Mouse (Mus musculus) central nervous system, embryonic 14 days (tissue): ENCODE measurements around the gene Med8. TPM values are rescaled to one million over a fixed set of nuclear protein-coding genes. Genes with fewer than 3 reads are reported as not detected.

Experiments used
- polyA plus RNA-seq: library from polyadenylated mRNA; depleted of rRNA; stranded (reverse); fragments of >200 nt; gene quantifications from 2 replicates; pipeline ENCODE4 v1.2.3, GENCODE M21; 2012; rRNA removed

Med8 gene
- polyA plus RNA-seq = 97.0 and 106 TPM in 2 replicates

GRCm38 (mm10) chr4:118409142-118409900 lies at the start of gene Med8, which contains the start of gene Szt2:
Gene Med8 (plus strand): TSS chr4:118409337.
Gene Szt2 (minus strand): TSS chr4:118409273.

GRCm38 (mm10) chr4:118427768-118428451 lies 18.8 kb downstream of the Med8 start, which contains the start of gene Elovl1:
Gene Elovl1 (plus strand): TSS chr4:118428093.

GRCm38 (mm10) chr4:118436820-118437603 lies 27.9 kb downstream of the Med8 start, which contains the start of gene Cdc20:
Gene Cdc20 (minus strand): TSS chr4:118437352.

GRCm38 (mm10) chr4:118457345-118457975 lies 48.3 kb downstream of the Med8 start, which contains the start of gene Mpl:
Gene Mpl (minus strand): TSS chr4:118457513.

Other genes with a start within 250 kb of the Med8 start
- gene Kdm4a, start 229.3 kb upstream of the Med8 start, polyA plus RNA-seq = 107 and 114 TPM in 2 replicates
- gene Ptprf, start 117.9 kb upstream of the Med8 start, polyA plus RNA-seq = 91.0 and 103 TPM in 2 replicates
- 35.3 and 40.0 TPM in 2 replicates for gene Szt2, start 64 bp upstream of the Med8 start, polyA plus RNA-seq
- gene Elovl1, start 18.8 kb downstream of the Med8 start, polyA plus RNA-seq = 48.1 and 65.8 TPM in 2 replicates
- 83.0 and 103 TPM in 2 replicates for gene Cdc20, start 28.0 kb downstream of the Med8 start, polyA plus RNA-seq
- gene Mpl, start 48.2 kb downstream of the Med8 start, polyA plus RNA-seq = 0.12 and 0.14 TPM in 2 replicates
- 18.1 and 19.9 TPM in 2 replicates for gene Tie1, start 80.7 kb downstream of the Med8 start, polyA plus RNA-seq
- gene 2610528J11Rik, start 117.7 kb downstream of the Med8 start, polyA plus RNA-seq = 0.06 and 0.60 TPM in 2 replicates
- 0.16 and 0.99 TPM in 2 replicates for gene Tmem125, start 134.7 kb downstream of the Med8 start, polyA plus RNA-seq
- 0.98 and 1.2 TPM in 2 replicates for gene Cfap57, start 211.4 kb downstream of the Med8 start, polyA plus RNA-seq
- 103 and 112 TPM in 2 replicates for gene Ebna1bp2, start 211.5 kb downstream of the Med8 start, polyA plus RNA-seq
- not detected in 2 replicates for gene Olfr62, start 249.6 kb downstream of the Med8 start, polyA plus RNA-seq